Mouse (Mus musculus): ENCODE data around the gene Ifi205. TPM values are rescaled to one million over a fixed set of nuclear protein-coding genes. Genes with fewer than 3 reads are reported as not detected.

Ifi205 gene
- total RNA-seq, 2 experiments from 2014 or later = 1.7 to 2.3 TPM

DNA sequence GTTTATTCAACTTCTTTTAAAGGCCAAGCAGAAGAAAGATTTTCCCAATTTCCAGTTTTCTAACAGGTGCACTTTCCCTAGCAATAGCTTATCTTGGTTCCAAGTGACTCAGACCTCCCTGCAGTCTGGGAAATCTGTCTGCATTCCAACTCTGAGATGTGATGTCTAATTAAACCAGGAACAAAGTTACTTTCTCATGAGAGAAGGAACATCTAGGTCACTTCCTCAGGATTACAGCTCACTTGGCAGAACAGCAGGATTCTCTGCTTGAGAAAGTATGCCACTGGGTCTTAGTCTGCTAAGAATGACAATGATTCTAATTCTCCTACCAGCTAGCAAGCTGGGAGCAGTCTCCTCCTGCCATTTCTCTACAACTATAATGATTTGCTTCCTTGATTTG, 58.5 kb downstream of the Ifi205 start:
- DNase-seq = no peak

Other genes with a start within 250 kb of the Ifi205 start
- gene Ifi211, start 118.8 kb downstream of the Ifi205 start, total RNA-seq (2021) = under 1 TPM; 0.38 to 0.68 TPM
- gene Mndal, start 89.3 kb downstream of the Ifi205 start, total RNA-seq (2021) = 1 to 10 TPM; 5.1 to 7.8 TPM
- 1 to 10 TPM; 3.3 to 5.5 TPM for gene Ifi203, start 89.1 kb downstream of the Ifi205 start, total RNA-seq (2021)
- gene Ifi202b, start 49.1 kb downstream of the Ifi205 start, total RNA-seq (2021) = not detected
- gene Olfr433, start 8.9 kb upstream of the Ifi205 start, total RNA-seq (2021) = not detected
- gene Olfr432, start 17.4 kb upstream of the Ifi205 start, total RNA-seq (2021) = not detected
- gene Olfr430, start 34.8 kb upstream of the Ifi205 start, total RNA-seq (2021) = not detected
- not detected for gene Olfr429, start 52.5 kb upstream of the Ifi205 start, total RNA-seq (2021)
- gene Olfr427, start 65.1 kb upstream of the Ifi205 start, total RNA-seq (2021) = not detected
- not detected for gene Olfr231, start 89.4 kb upstream of the Ifi205 start, total RNA-seq (2021)
- gene Olfr424, start 99.7 kb upstream of the Ifi205 start, total RNA-seq (2021) = not detected
- gene Olfr420, start 123.8 kb upstream of the Ifi205 start, total RNA-seq (2021) = not detected
- 1 to 10 TPM in 1 of 2 experiments, under 1 TPM in 1; 0.26 to 1.5 TPM for gene Spta1, start 141.0 kb upstream of the Ifi205 start, total RNA-seq (2021)
- gene Olfr419, start 220.3 kb upstream of the Ifi205 start, total RNA-seq (2021) = not detected